Mouse (Mus musculus) embryonic facial prominence, embryonic 13.5 days (tissue): Measurements from ENCODE around the gene C1qtnf5. TPM values are rescaled to one million over a fixed set of nuclear protein-coding genes. Genes with fewer than 3 reads are reported as not detected.

Source experiments
- ATAC-seq: fragments of 200-750 bp; cut with Nextera tagmentation; 2 replicates; pipeline ENCODE4 v1.8.0; 2017; ENCODE audit warnings: low read depth; ENCODE audit not compliant: insufficient number of reproducible peaks, insufficient read depth, low FRiP score, low TSS enrichment
- H3K27ac ChIP-seq: fragments of 300-500 bp; sonication (generic); 2 replicates; pipeline ENCODE4 v1.5.1; 2015; ENCODE audit warnings: moderate library complexity, mild to moderate bottlenecking, inconsistent platforms
- H3K27me3 ChIP-seq: fragments of 300-500 bp; sonication (generic); 2 replicates; pipeline ENCODE4 v1.6.1; 2015; ENCODE audit warnings: mild to moderate bottlenecking, inconsistent platforms
- H3K36me3 ChIP-seq: fragments of 300-500 bp; sonication (generic); 2 replicates; pipeline ENCODE4 v1.6.1; 2015; ENCODE audit warnings: mild to moderate bottlenecking, inconsistent platforms
- H3K4me1 ChIP-seq: fragments of 300-500 bp; sonication (generic); 2 replicates; pipeline ENCODE4 v1.6.1; 2015; ENCODE audit warnings: inconsistent platforms
- H3K4me2 ChIP-seq: fragments of 300-500 bp; sonication (generic); 2 replicates; pipeline ENCODE4 v1.6.1; 2015; ENCODE audit warnings: moderate library complexity, mild to moderate bottlenecking, inconsistent platforms
- H3K4me3 ChIP-seq: fragments of 300-500 bp; sonication (generic); 2 replicates; pipeline ENCODE4 v1.5.1; 2015; ENCODE audit warnings: mild to moderate bottlenecking, inconsistent platforms
- H3K9ac ChIP-seq: fragments of 300-500 bp; sonication (generic); 2 replicates; pipeline ENCODE4 v1.6.1; 2015; ENCODE audit warnings: mild to moderate bottlenecking, inconsistent platforms
- H3K9me3 ChIP-seq: fragments of 300-500 bp; sonication (generic); 2 replicates; pipeline ENCODE4 v1.6.1; 2016; ENCODE audit warnings: inconsistent platforms
- WGBS: fragments of 180-500 bp; shearing (Covaris S2); methylation state at CpG from one replicate; pipeline ENCODE4 v1.1.7; 2015; ENCODE audit warnings: mixed read lengths; 5-methylcytosine and 5-hydroxymethylcytosine counted together
- polyA plus RNA-seq: library from polyadenylated mRNA; unstranded; fragments of >200 nt; fragmentation: Nextera tagmentation; extraction: Ambion mirVana; gene quantifications from 2 replicates; pipeline ENCODE4 v1.2.1, GENCODE M21; 2015

C1qtnf5 gene
- polyA plus RNA-seq = 1.5 and 2.8 TPM in 2 replicates

- Histone ChIP-seq H3K27me3 (no peaks in the 10 kb centered on the region), H3K9me3 (no peaks in the 10 kb centered on the region), H3K36me3 (peaks cover 41% of the 10 kb centered on the region), H3K4me1 (peaks cover 58% of the 10 kb centered on the region), H3K27ac (peak within 1 kb of the TSS; percentile 87), H3K4me3 (peak within 1 kb of the TSS; percentile 19), H3K4me2 (peak within 1 kb of the TSS; percentile 55), H3K9ac (peak within 1 kb of the TSS; percentile 61)
- ATAC-seq = peak; percentile 39
- WGBS = 25% methylated on average over 8 of the region's 8 CpGs
Observed at GRCm38 (mm10) chr9:44107110-44107509, at the start of gene C1qtnf5. Gene C1qtnf5, plus strand, starts transcription at chr9:44107245.

GRCm38 (mm10) chr9:44058606-44059005 lies 48.4 kb upstream of the C1qtnf5 start:
- Histone ChIP-seq H3K9ac (no peak overlapping the region), H3K36me3 (no peaks in the 10 kb centered on the region), H3K27me3 (no peaks in the 10 kb centered on the region), H3K4me1 (no peaks in the 10 kb centered on the region), H3K4me3 (no peak overlapping the region), H3K4me2 (no peak overlapping the region), H3K9me3 (no peaks in the 10 kb centered on the region; the same call in 1 of the 2 replicates), H3K27ac (no peak overlapping the region)
- ATAC-seq = no peak
- WGBS = 82% methylated on average over 6 of the region's 6 CpGs

GRCm38 (mm10) chr9:44065177-44065576 lies 41.9 kb upstream of the C1qtnf5 start:
- Histone ChIP-seq H3K9me3 (no peaks in the 10 kb centered on the region), H3K36me3 (no peaks in the 10 kb centered on the region), H3K27me3 (no peaks in the 10 kb centered on the region), H3K4me2 (no peak overlapping the region), H3K4me3 (no peak overlapping the region), H3K27ac (no peak overlapping the region), H3K4me1 (peaks cover 16% of the 10 kb centered on the region), H3K9ac (no peak overlapping the region)
- 38% methylated on average over 1 of the region's 1 CpGs for WGBS
- ATAC-seq = no peak

GRCm38 (mm10) chr9:44066785-44067225 lies 40.2 kb upstream of the C1qtnf5 start, which contains the start of gene Usp2:
Gene Usp2, plus strand, starts transcription at chr9:44067021.
- no peaks in the 10 kb centered on the region for H3K9me3 ChIP-seq
- H3K4me1 ChIP-seq = peaks cover 31% of the 10 kb centered on the region
- H3K27me3 ChIP-seq = no peaks in the 10 kb centered on the region
- H3K36me3 ChIP-seq = no peaks in the 10 kb centered on the region
- peak within 1 kb of the TSS; percentile 74 for H3K9ac ChIP-seq
- peak; percentile 92 for ATAC-seq
- H3K4me2 ChIP-seq = peak within 1 kb of the TSS; percentile 93
- H3K27ac ChIP-seq = peak within 1 kb of the TSS; percentile 28; the same call in 1 of the 2 replicates
- peak within 1 kb of the TSS; percentile 55 for H3K4me3 ChIP-seq
- 1% methylated on average over 38 of the region's 38 CpGs for whole genome bisulfite sequencing

- peak overlapping the region; percentile 55 for H3K4me3 ChIP-seq
- H3K36me3 ChIP-seq = no peaks in the 10 kb centered on the region
- peak overlapping the region; percentile 28; the same call in 1 of the 2 replicates for H3K27ac ChIP-seq
- H3K27me3 ChIP-seq = no peaks in the 10 kb centered on the region
- 0 out of 2 replicates have a peak, but pooled peaks have one; percentile 8 for ATAC-seq
- 4% methylated on average over 15 of the region's 15 CpGs for WGBS
- peak overlapping the region; percentile 93 for H3K4me2 ChIP-seq
- peaks cover 36% of the 10 kb centered on the region for H3K4me1 ChIP-seq
- no peaks in the 10 kb centered on the region for H3K9me3 ChIP-seq
- peak overlapping the region; percentile 74 for H3K9ac ChIP-seq
Observed at GRCm38 (mm10) chr9:44067241-44067959, 39.6 kb upstream of the C1qtnf5 start.

- no peak overlapping the region for H3K27ac ChIP-seq
- H3K4me3 ChIP-seq = 0 out of 2 replicates have a peak overlapping the region, but pooled peaks have one; percentile 55
- H3K27me3 ChIP-seq = no peaks in the 10 kb centered on the region
- H3K4me1 ChIP-seq = peaks cover 39% of the 10 kb centered on the region
- no peaks in the 10 kb centered on the region for H3K9me3 ChIP-seq
- no peak for ATAC-seq
- no peaks in the 10 kb centered on the region for H3K36me3 ChIP-seq
- no peak overlapping the region for H3K9ac ChIP-seq
- 71% methylated on average over 6 of the region's 6 CpGs for WGBS
- peak overlapping the region; percentile 93 for H3K4me2 ChIP-seq
Observed at GRCm38 (mm10) chr9:44067960-44068330, 39.1 kb upstream of the C1qtnf5 start.

GRCm38 (mm10) chr9:44069252-44069651 lies 37.8 kb upstream of the C1qtnf5 start:
- Histone ChIP-seq H3K4me3 (no peak overlapping the region), H3K4me2 (no peak overlapping the region), H3K36me3 (no peaks in the 10 kb centered on the region), H3K27ac (no peak overlapping the region), H3K9me3 (no peaks in the 10 kb centered on the region), H3K9ac (no peak overlapping the region), H3K27me3 (no peaks in the 10 kb centered on the region), H3K4me1 (peaks cover 39% of the 10 kb centered on the region)
- no peak for ATAC-seq
- 11% methylated on average over 7 of the region's 7 CpGs for WGBS

GRCm38 (mm10) chr9:44070113-44070843 lies 36.8 kb upstream of the C1qtnf5 start:
- Histone ChIP-seq H3K9ac (peak overlapping the region; percentile 17; the same call in 1 of the 2 replicates), H3K4me2 (no peak overlapping the region), H3K4me3 (no peak overlapping the region), H3K4me1 (peaks cover 39% of the 10 kb centered on the region), H3K36me3 (no peaks in the 10 kb centered on the region), H3K27ac (no peak overlapping the region), H3K9me3 (no peaks in the 10 kb centered on the region), H3K27me3 (no peaks in the 10 kb centered on the region)
- ATAC-seq = no peak
- 57% methylated on average over 14 of the region's 14 CpGs for WGBS

GRCm38 (mm10) chr9:44070844-44071231 lies 36.2 kb upstream of the C1qtnf5 start:
- Histone ChIP-seq H3K36me3 (no peaks in the 10 kb centered on the region), H3K9me3 (no peaks in the 10 kb centered on the region), H3K27ac (no peak overlapping the region), H3K4me1 (peaks cover 39% of the 10 kb centered on the region), H3K9ac (peak overlapping the region; percentile 17; the same call in 1 of the 2 replicates), H3K27me3 (no peaks in the 10 kb centered on the region), H3K4me2 (no peak overlapping the region), H3K4me3 (no peak overlapping the region)
- WGBS = 24% methylated on average over 8 of the region's 8 CpGs
- ATAC-seq = no peak

- H3K4me2 ChIP-seq = peak overlapping the region; percentile 9; the same call in 1 of the 2 replicates
Observed at GRCm38 (mm10) chr9:44071914-44072598, 35.0 kb upstream of the C1qtnf5 start.

GRCm38 (mm10) chr9:44072599-44072915 lies 34.5 kb upstream of the C1qtnf5 start:
- no peaks in the 10 kb centered on the region for H3K36me3 ChIP-seq
- H3K27me3 ChIP-seq = no peaks in the 10 kb centered on the region
- no peak for ATAC-seq
- H3K9me3 ChIP-seq = no peaks in the 10 kb centered on the region
- H3K27ac ChIP-seq = no peak overlapping the region
- 32% methylated on average over 4 of the region's 4 CpGs for WGBS
- H3K4me1 ChIP-seq = peaks cover 38% of the 10 kb centered on the region
- H3K4me2 ChIP-seq = no peak overlapping the region
- H3K9ac ChIP-seq = peak overlapping the region; percentile 40; the same call in 1 of the 2 replicates
- no peak overlapping the region for H3K4me3 ChIP-seq

More at GRCm38 (mm10) chr9:44071914-44072598, 35.0 kb upstream of the C1qtnf5 start:
- Histone ChIP-seq H3K27me3 (no peaks in the 10 kb centered on the region), H3K9ac (peak overlapping the region; percentile 40; the same call in 1 of the 2 replicates), H3K36me3 (no peaks in the 10 kb centered on the region), H3K4me1 (peaks cover 43% of the 10 kb centered on the region), H3K27ac (no peak overlapping the region), H3K9me3 (no peaks in the 10 kb centered on the region), H3K4me3 (no peak overlapping the region)
- ATAC-seq = no peak
- WGBS = 19% methylated on average over 11 of the region's 11 CpGs
